Mouse (Mus musculus): ENCODE measurements around the gene Smtn. TPM values are rescaled to one million over a fixed set of nuclear protein-coding genes. Genes with fewer than 3 reads are reported as not detected.

Gene Smtn
- total and polyA plus RNA-seq, 3 experiments: not detected

DNA sequence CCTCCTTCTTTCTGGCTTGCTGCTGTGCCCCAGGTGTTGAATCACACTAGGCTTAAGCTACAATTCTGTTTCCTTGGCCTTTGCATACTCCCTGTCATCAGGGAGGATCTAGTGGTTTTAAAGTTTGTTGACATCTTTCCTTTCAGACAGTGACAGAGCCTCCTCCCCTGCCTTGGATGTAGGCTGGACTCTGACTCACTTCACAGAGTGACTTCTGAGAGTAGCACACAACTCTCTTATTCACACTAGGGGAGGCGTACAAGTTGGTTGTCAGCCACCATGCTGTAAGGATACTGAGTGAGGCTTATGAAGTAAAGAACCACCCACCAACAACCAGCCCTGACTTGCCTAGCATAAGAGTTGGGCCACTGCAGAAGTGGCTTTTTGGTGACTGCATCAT, 27.5 kb upstream of the Smtn start:
- Histone ChIP-seq H3K9me3 (replicated peaks) (no peaks in the 10 kb centered on the region), H3K4me1 (ENCODE audit: insufficient read depth, low read depth, low read length) (no peaks in the 10 kb centered on the region), H3K4me3 (ENCODE audit: low read depth, low read length) (no peak overlapping the region), H3K27me3 (ENCODE audit: insufficient read depth, low read length) (peaks cover 15% of the 10 kb centered on the region), H3K36me3 (replicated peaks) (no peaks in the 10 kb centered on the region)
- ATAC-seq (ENCODE audit: extremely low read depth, insufficient number of reproducible peaks, low FRiP score, poor library complexity, severe bottlenecking) (no peak), DNase-seq (ENCODE audit: low spot score) (no peak)
- TF ChIP-seq CTCF (IDR thresholded peaks at IDR 0.05; ENCODE audit: low read depth, low read length) (no peak), POLR2AphosphoS5 (IDR thresholded peaks at IDR 0.05; ENCODE audit: insufficient replicate concordance, low read depth, low read length) (no peak)

DNA sequence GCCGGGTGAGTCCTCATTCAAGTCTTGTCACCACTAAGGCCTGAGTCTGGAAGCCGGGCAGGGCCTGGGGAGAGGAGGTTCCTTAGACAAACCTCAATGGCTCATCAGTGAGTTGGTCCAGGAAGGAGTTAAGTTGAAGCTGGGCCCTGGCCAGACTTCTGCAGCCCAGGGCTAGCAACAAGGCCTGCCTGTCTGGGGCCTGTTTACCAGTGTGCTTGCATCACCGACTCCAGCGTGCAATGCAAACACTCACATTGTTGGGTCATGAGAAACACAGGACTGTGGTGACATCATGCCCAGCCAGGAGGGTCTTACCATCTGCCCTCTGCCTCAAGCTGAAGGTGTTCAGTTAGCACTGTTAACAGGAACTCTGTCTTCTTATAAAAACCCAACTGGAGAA, 25.6 kb upstream of the Smtn start:
- no peak for DNase-seq (ENCODE audit: low spot score)

DNA sequence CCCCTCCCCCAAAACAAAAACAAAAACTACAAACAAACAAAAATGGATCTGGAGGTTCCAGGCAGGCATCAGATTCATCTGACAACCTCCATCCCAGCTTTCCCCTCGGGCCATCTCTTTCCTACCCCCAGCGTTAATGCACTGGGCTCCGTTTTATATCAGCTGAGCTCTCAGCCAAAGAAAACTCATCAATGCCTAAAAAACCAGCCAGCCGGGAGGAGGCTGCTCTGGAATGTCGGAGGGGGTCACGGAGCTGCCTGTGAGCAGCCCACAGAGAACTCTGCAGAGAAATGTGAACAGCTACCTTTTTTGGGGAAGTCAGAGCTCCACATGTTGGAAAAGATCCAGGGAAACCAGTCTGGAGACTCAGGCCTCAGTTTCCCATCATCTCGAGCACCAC, 24.0 kb upstream of the Smtn start:
- Histone ChIP-seq H3K4me1 (ENCODE audit: insufficient read depth, low read depth, low read length) (no peaks in the 10 kb centered on the region), H3K9me3 (replicated peaks) (no peaks in the 10 kb centered on the region), H3K4me3 (ENCODE audit: low read depth, low read length) (no peak overlapping the region), H3K27me3 (ENCODE audit: insufficient read depth, low read length) (peaks cover 31% of the 10 kb centered on the region), H3K36me3 (replicated peaks) (no peaks in the 10 kb centered on the region)
- no peak for ATAC-seq (ENCODE audit: extremely low read depth, insufficient number of reproducible peaks, low FRiP score, poor library complexity, severe bottlenecking)
- DNase-seq (ENCODE audit: low spot score): no peak
- TF ChIP-seq GATA2 (IDR thresholded peaks at IDR 0.05; ENCODE audit: borderline replicate concordance, low read depth, low read length): no peak
- no peak for TF ChIP-seq GATA1 (IDR thresholded peaks at IDR 0.05; ENCODE audit: borderline replicate concordance, low read length)
- no peak for TF ChIP-seq CTCF (IDR thresholded peaks at IDR 0.05; ENCODE audit: low read depth, low read length)
- TF ChIP-seq POLR2AphosphoS5 (IDR thresholded peaks at IDR 0.05; ENCODE audit: insufficient replicate concordance, low read depth, low read length): no peak
- no peak for TF ChIP-seq TAL1 (conservative IDR thresholded peaks at IDR 0.05; ENCODE audit: low read depth, low read length)

More for the DNA sequence above, 25.6 kb upstream of the Smtn start:
- no peaks in the 10 kb centered on the region for H3K4me1 ChIP-seq (ENCODE audit: insufficient read depth, low read depth, low read length)
- H3K27me3 ChIP-seq (ENCODE audit: insufficient read depth, low read length): peaks cover 29% of the 10 kb centered on the region
- TF ChIP-seq GATA2 (IDR thresholded peaks at IDR 0.05; ENCODE audit: borderline replicate concordance, low read depth, low read length): no peak
- TF ChIP-seq POLR2AphosphoS5 (IDR thresholded peaks at IDR 0.05; ENCODE audit: insufficient replicate concordance, low read depth, low read length): no peak
- no peak for TF ChIP-seq TAL1 (conservative IDR thresholded peaks at IDR 0.05; ENCODE audit: low read depth, low read length)
- no peak for TF ChIP-seq GATA1 (IDR thresholded peaks at IDR 0.05; ENCODE audit: borderline replicate concordance, low read length)
- TF ChIP-seq CTCF (IDR thresholded peaks at IDR 0.05; ENCODE audit: low read depth, low read length): no peak
- no peaks in the 10 kb centered on the region for H3K36me3 ChIP-seq (replicated peaks)
- no peak for ATAC-seq (ENCODE audit: extremely low read depth, insufficient number of reproducible peaks, low FRiP score, poor library complexity, severe bottlenecking)
- H3K4me3 ChIP-seq (ENCODE audit: low read depth, low read length): no peak overlapping the region
- H3K9me3 ChIP-seq (replicated peaks): no peaks in the 10 kb centered on the region

DNA sequence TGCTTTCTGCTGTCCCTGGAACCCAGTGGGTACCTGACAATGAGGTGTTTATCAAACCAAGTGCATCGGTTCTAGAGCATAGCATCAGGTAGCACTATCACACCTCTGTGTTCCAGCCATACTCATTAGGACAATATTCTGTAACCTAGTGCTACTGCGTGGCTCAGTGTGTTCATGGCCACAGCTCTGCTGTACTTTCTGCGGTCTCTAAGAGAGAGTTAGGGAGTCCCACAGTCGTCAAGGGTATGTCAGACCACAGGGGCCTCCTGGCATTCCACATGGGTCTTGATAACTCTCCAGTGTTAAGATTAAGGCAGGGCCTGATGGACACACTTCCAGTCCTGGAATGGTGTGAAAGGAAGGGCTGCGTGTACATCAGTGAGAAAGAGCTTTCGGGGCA, 23.4 kb upstream of the Smtn start:
- DNase-seq (ENCODE audit: low spot score): no peak

DNA sequence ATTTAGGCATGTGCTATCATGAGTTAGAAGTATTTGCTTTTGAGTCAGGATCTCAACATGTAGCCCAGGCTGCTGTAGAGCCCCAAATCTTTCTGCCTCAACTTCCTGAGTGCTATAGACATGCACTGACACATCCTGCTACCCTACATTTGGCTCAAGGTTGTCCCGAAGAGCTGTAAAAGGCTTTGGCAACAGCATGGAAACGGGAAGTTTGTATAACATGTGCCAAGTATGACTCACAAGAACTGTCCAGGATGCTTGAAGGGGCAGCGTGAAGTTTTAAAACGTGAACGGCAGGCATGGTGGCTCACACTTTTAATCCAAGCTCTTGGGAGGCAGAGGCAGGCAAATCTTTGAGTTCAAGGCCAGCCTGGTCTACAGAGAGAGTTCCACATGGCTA, 19.8 kb upstream of the Smtn start:
- no peak for ATAC-seq (ENCODE audit: extremely low read depth, insufficient number of reproducible peaks, low FRiP score, poor library complexity, severe bottlenecking)

More for the DNA sequence above, 23.4 kb upstream of the Smtn start:
- no peak overlapping the region for H3K4me3 ChIP-seq (ENCODE audit: low read depth, low read length)
- no peak for ATAC-seq (ENCODE audit: extremely low read depth, insufficient number of reproducible peaks, low FRiP score, poor library complexity, severe bottlenecking)
- H3K9me3 ChIP-seq (replicated peaks): no peaks in the 10 kb centered on the region
- H3K27me3 ChIP-seq (ENCODE audit: insufficient read depth, low read length): peaks cover 34% of the 10 kb centered on the region
- no peaks in the 10 kb centered on the region for H3K36me3 ChIP-seq (replicated peaks)
- TF ChIP-seq TAL1 (conservative IDR thresholded peaks at IDR 0.05; ENCODE audit: low read depth, low read length): no peak
- no peak for TF ChIP-seq GATA2 (IDR thresholded peaks at IDR 0.05; ENCODE audit: borderline replicate concordance, low read depth, low read length)
- TF ChIP-seq GATA1 (IDR thresholded peaks at IDR 0.05; ENCODE audit: borderline replicate concordance, low read length): no peak
- no peak for TF ChIP-seq CTCF (IDR thresholded peaks at IDR 0.05; ENCODE audit: low read depth, low read length)
- TF ChIP-seq POLR2AphosphoS5 (IDR thresholded peaks at IDR 0.05; ENCODE audit: insufficient replicate concordance, low read depth, low read length): no peak
- no peaks in the 10 kb centered on the region for H3K4me1 ChIP-seq (ENCODE audit: insufficient read depth, low read depth, low read length)

DNA sequence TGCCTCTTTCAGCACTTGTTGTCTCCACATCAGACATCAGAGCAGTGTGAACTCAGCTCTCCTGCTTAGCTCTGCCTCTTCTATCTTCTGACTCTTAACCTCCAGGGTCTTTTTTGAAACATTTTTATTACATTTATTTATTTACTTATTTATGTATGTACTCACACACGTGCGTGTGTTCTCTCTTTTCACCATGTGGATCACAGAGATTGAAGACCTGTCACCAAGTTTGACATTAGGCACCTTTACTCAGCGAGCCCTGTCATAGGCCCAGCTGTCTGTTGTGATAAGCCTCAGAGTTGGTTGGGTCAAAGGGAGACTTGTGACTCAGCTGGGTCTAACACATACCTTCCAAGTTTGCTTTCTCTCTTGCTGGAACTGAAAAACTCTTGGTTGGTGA, 17.4 kb upstream of the Smtn start:
- peaks cover 25% of the 10 kb centered on the region for H3K27me3 ChIP-seq (ENCODE audit: insufficient read depth, low read length)
- DNase-seq (ENCODE audit: low spot score) (no peak), ATAC-seq (ENCODE audit: extremely low read depth, insufficient number of reproducible peaks, low FRiP score, poor library complexity, severe bottlenecking) (no peak)
- no peak overlapping the region for H3K4me3 ChIP-seq (ENCODE audit: low read depth, low read length)
- TF ChIP-seq POLR2AphosphoS5 (IDR thresholded peaks at IDR 0.05; ENCODE audit: insufficient replicate concordance, low read depth, low read length): no peak
- TF ChIP-seq TAL1 (conservative IDR thresholded peaks at IDR 0.05; ENCODE audit: low read depth, low read length): no peak
- no peak for TF ChIP-seq GATA1 (IDR thresholded peaks at IDR 0.05; ENCODE audit: borderline replicate concordance, low read length)
- TF ChIP-seq GATA2 (IDR thresholded peaks at IDR 0.05; ENCODE audit: borderline replicate concordance, low read depth, low read length): no peak
- no peak for TF ChIP-seq CTCF (IDR thresholded peaks at IDR 0.05; ENCODE audit: low read depth, low read length)
- no peaks in the 10 kb centered on the region for H3K36me3 ChIP-seq (replicated peaks)
- H3K4me1 ChIP-seq (ENCODE audit: insufficient read depth, low read depth, low read length): no peaks in the 10 kb centered on the region
- H3K9me3 ChIP-seq (replicated peaks): no peaks in the 10 kb centered on the region

More for the DNA sequence above, 19.8 kb upstream of the Smtn start:
- no peak for TF ChIP-seq GATA2 (IDR thresholded peaks at IDR 0.05; ENCODE audit: borderline replicate concordance, low read depth, low read length)
- no peak for TF ChIP-seq TAL1 (conservative IDR thresholded peaks at IDR 0.05; ENCODE audit: low read depth, low read length)
- no peak for TF ChIP-seq CTCF (IDR thresholded peaks at IDR 0.05; ENCODE audit: low read depth, low read length)
- TF ChIP-seq GATA1 (IDR thresholded peaks at IDR 0.05; ENCODE audit: borderline replicate concordance, low read length): no peak
- TF ChIP-seq POLR2AphosphoS5 (IDR thresholded peaks at IDR 0.05; ENCODE audit: insufficient replicate concordance, low read depth, low read length): no peak
- H3K36me3 ChIP-seq (replicated peaks): no peaks in the 10 kb centered on the region
- H3K4me3 ChIP-seq (ENCODE audit: low read depth, low read length): no peak overlapping the region
- no peaks in the 10 kb centered on the region for H3K4me1 ChIP-seq (ENCODE audit: insufficient read depth, low read depth, low read length)
- peaks cover 35% of the 10 kb centered on the region for H3K27me3 ChIP-seq (ENCODE audit: insufficient read depth, low read length)
- no peak for DNase-seq (ENCODE audit: low spot score)
- H3K9me3 ChIP-seq (replicated peaks): no peaks in the 10 kb centered on the region

DNA sequence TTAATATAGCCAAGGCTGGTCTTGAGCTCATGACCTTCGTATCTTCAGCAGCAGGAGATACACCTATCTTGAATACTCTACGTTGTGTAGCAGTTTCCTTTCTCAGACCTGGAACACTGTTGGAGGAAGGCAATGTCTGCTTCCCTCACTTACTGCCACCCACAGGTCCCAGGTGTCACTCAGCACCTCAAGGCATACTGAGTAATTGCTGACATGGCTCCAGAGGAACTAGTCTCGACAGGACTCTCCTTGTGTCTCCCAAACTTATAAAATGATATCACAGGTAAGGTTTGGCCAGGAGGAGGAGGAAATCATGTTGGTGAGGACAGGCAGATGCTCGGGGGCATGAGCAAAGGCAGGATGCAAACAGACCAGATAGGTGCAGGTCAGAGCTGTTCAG, 14.6 kb upstream of the Smtn start:
- ATAC-seq (ENCODE audit: extremely low read depth, insufficient number of reproducible peaks, low FRiP score, poor library complexity, severe bottlenecking) (no peak), DNase-seq (ENCODE audit: low spot score) (no peak)
- no peak for TF ChIP-seq TAL1 (conservative IDR thresholded peaks at IDR 0.05; ENCODE audit: low read depth, low read length)
- no peak for TF ChIP-seq CTCF (IDR thresholded peaks at IDR 0.05; ENCODE audit: low read depth, low read length)
- no peak for TF ChIP-seq GATA1 (IDR thresholded peaks at IDR 0.05; ENCODE audit: borderline replicate concordance, low read length)
- TF ChIP-seq GATA2 (IDR thresholded peaks at IDR 0.05; ENCODE audit: borderline replicate concordance, low read depth, low read length): no peak
- TF ChIP-seq POLR2AphosphoS5 (IDR thresholded peaks at IDR 0.05; ENCODE audit: insufficient replicate concordance, low read depth, low read length): no peak
- Histone ChIP-seq H3K36me3 (replicated peaks) (no peaks in the 10 kb centered on the region), H3K9me3 (replicated peaks) (no peaks in the 10 kb centered on the region), H3K27me3 (ENCODE audit: insufficient read depth, low read length) (peaks cover 9% of the 10 kb centered on the region; the same call in 1 of the 2 replicates), H3K4me3 (ENCODE audit: low read depth, low read length) (no peak overlapping the region), H3K4me1 (ENCODE audit: insufficient read depth, low read depth, low read length) (no peaks in the 10 kb centered on the region)
